Mouse (Mus musculus) intestine, embryonic 16.5 days (tissue): ENCODE data around the gene Klhl10. TPM values are rescaled to one million over a fixed set of nuclear protein-coding genes. Genes with fewer than 3 reads are reported as not detected.
A peak's percentile ranks its signal among the peaks of the same experiment; 100 is the strongest.

Source experiments
- ATAC-seq: fragments of 200-750 bp; cut with Nextera tagmentation; 2 replicates; pipeline ENCODE4 v1.8.0; 2017; ENCODE audit warnings: moderate TSS enrichment, moderate library complexity
- H3K27ac ChIP-seq: fragments of 300-500 bp; sonication (generic); 2 replicates; pipeline ENCODE4 v1.5.1; 2014; ENCODE audit warnings: mild to moderate bottlenecking, low read length
- H3K27me3 ChIP-seq: fragments of 300-500 bp; sonication (generic); replicated peaks from 2 replicates; pipeline ENCODE4 v1.6.1; 2014; ENCODE audit warnings: low read length, control low read depth, mixed read lengths; ENCODE audit not compliant: control insufficient read depth, insufficient read depth
- H3K36me3 ChIP-seq: fragments of 300-500 bp; sonication (generic); 2 replicates; pipeline ENCODE4 v1.6.1; 2014; ENCODE audit warnings: low read length, control low read depth; ENCODE audit not compliant: control insufficient read depth, insufficient read depth
- H3K4me1 ChIP-seq: fragments of 300-500 bp; sonication (generic); 2 replicates; pipeline ENCODE4 v1.6.1; 2014; ENCODE audit warnings: low read length, control low read depth, mixed read lengths; ENCODE audit not compliant: control insufficient read depth, insufficient read depth
- H3K4me2 ChIP-seq: fragments of 300-500 bp; sonication (generic); 2 replicates; pipeline ENCODE4 v1.6.1; 2014; ENCODE audit warnings: low read depth, low read length, control low read depth
- H3K4me3 ChIP-seq: fragments of 300-500 bp; sonication (generic); 2 replicates; pipeline ENCODE4 v1.5.1; 2014; ENCODE audit warnings: mild to moderate bottlenecking, low read length
- H3K9ac ChIP-seq: fragments of 300-500 bp; sonication (generic); 2 replicates; pipeline ENCODE4 v1.6.1; 2014; ENCODE audit warnings: low read depth, low read length
- H3K9me3 ChIP-seq: fragments of 300-500 bp; sonication (generic); 2 replicates; pipeline ENCODE4 v1.6.1; 2016; ENCODE audit warnings: low read length, control low read depth; ENCODE audit not compliant: control insufficient read depth
- WGBS: fragments of 180-500 bp; shearing (Covaris S2); extraction: QIAGEN DNeasy Blood & Tissue Kit; methylation state at CpG from one replicate; pipeline ENCODE4 v1.1.7; 2014; 5-methylcytosine and 5-hydroxymethylcytosine counted together
- polyA plus RNA-seq: library from polyadenylated mRNA; unstranded; fragments of >200 nt; fragmentation: Nextera tagmentation; extraction: Ambion mirVana; gene quantifications from 2 replicates; pipeline ENCODE4 v1.2.1, GENCODE M21; 2015

The Klhl10 gene
- polyA plus RNA-seq, 1 experiment from 2014 or later = 0.39 TPM

DNA sequence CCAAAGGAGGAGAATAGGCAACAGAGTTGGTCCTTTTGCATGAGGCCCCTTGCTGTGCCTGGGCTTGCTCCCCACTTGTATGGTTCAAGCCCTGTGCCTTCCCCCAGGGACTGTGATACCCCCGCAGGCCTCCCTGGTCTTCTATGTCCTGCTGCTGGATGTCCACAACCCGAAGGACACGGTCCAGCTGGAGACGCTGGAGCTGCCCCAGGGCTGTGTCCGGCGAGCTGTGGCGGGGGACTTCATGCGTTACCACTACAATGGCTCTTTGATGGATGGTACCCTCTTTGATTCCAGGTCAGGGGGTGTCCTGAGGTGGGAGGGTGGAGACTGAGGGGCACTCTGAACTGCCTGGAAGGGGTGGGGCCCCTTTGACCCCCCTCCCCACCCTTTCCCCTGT, 20.2 kb upstream of the Klhl10 start:
- Histone ChIP-seq H3K27me3 (no peaks in the 10 kb centered on the region), H3K36me3 (no peaks in the 10 kb centered on the region), H3K9ac (no peak overlapping the region), H3K9me3 (no peaks in the 10 kb centered on the region), H3K4me1 (no peaks in the 10 kb centered on the region), H3K27ac (no peak overlapping the region), H3K4me3 (no peak overlapping the region), H3K4me2 (no peak overlapping the region)
- no peak for ATAC-seq
- 84% methylated on average over 8 of the region's 8 CpGs for WGBS

DNA sequence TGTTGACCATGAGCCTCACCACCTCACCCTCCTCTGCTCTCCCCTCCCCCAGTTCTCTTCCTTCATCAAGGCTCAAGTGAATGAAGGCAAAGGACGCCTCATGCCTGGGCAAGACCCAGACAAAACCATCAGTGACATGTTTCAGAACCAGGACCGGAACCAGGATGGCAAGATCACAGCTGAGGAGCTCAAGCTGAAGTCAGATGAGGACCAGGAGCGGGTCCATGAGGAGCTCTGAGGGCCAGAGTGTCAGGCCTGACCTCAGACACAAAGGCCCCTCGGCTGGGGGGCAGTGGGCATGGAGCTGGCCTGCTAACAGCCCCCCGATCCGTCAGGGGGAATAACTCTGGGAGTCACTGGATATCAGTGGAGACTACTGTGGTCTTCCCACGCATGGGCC, 17.9 kb upstream of the Klhl10 start:
- Histone ChIP-seq H3K27me3 (no peaks in the 10 kb centered on the region), H3K4me2 (no peak overlapping the region), H3K4me3 (no peak overlapping the region), H3K27ac (no peak overlapping the region), H3K9me3 (no peaks in the 10 kb centered on the region), H3K9ac (no peak overlapping the region), H3K4me1 (no peaks in the 10 kb centered on the region; the same call in 1 of the 2 replicates), H3K36me3 (no peaks in the 10 kb centered on the region)
- no peak for ATAC-seq
- 85% methylated on average over 7 of the region's 7 CpGs for whole genome bisulfite sequencing

DNA sequence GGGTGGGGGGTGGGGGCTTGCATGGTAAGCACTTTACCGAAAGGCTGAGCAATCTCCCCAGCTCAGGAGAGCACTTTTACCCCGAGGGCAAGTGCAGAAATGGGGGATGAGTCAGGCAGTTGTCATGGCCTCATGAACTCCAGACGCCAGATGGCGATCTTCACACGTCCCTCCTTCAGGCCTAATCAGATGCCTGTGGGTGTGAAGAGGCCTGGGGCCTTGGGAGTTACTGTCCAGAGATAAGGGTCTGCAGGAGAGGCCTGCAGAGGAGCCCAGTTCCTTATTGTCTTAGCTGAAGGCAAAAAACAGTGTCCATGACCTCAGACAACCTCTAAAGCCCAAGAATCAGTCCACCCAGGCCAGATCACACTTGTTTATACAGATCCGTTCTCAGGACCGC, 15.9 kb upstream of the Klhl10 start:
- no peaks in the 10 kb centered on the region; the same call in 1 of the 2 replicates for H3K4me1 ChIP-seq
- H3K9ac ChIP-seq = 0 out of 2 replicates have a peak overlapping the region, but pooled peaks have one; percentile 9

DNA sequence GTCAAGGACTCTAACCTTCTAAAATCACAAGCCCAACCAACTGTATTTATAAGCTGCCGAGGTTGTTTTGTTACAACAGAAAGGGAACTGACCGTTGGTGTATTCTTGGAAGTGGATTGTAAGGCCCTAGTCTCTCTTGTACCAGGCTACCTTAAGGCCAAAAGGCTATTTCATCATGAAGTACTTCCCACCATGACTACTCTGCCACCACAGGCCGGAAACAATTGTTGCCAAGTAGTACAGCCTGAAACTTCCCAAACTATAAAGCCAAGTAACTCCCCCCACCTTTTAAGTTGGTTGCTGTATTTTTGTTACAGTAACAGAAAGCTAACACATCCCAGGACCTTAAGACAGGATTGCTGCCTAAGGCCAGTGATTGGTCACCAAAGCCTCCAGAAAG, 14.9 kb upstream of the Klhl10 start:
- no peak for ATAC-seq
- Histone ChIP-seq H3K9ac (0 out of 2 replicates have a peak overlapping the region, but pooled peaks have one; percentile 9), H3K4me1 (no peaks in the 10 kb centered on the region; the same call in 1 of the 2 replicates), H3K9me3 (no peaks in the 10 kb centered on the region), H3K4me2 (no peak overlapping the region), H3K36me3 (no peaks in the 10 kb centered on the region), H3K4me3 (no peak overlapping the region), H3K27ac (no peak overlapping the region), H3K27me3 (no peaks in the 10 kb centered on the region)
- WGBS = 80% methylated on average over 3 of the region's 3 CpGs

More for the DNA sequence above, 15.9 kb upstream of the Klhl10 start:
- whole genome bisulfite sequencing = 22% methylated on average over 7 of the region's 7 CpGs
- Histone ChIP-seq H3K4me2 (no peak overlapping the region), H3K9me3 (no peaks in the 10 kb centered on the region), H3K4me3 (no peak overlapping the region), H3K27me3 (no peaks in the 10 kb centered on the region), H3K27ac (no peak overlapping the region), H3K36me3 (no peaks in the 10 kb centered on the region)
- ATAC-seq = peak; percentile 81

DNA sequence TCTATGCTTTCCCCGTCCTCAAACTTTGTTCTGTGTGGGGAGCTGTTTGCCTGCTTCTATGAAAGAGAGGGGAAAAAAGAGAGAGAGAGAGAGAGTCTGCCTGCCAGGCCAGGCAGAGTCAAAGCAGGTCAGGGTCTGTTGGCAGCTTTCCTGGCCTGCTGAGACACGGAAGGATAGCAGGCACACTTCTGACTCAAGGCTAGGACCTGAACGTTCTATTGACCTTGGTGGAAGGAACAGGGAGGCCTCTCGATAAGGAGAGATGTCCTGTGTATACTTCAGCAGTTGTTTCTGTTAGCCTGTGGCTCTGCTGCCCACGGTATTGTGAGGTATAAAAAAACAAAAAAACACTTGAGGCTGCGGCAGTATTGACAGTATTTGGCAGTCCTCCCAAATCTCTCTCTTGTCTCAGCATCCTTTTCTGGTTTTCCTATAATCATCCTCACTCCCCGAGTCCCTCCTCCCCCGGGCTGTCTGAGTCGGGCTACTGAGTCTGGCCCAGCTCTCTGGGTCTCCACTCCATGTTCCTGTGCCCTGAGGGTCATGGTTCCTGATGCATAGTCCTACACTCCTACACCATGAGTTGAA, 13.0 kb upstream of the Klhl10 start:
- Histone ChIP-seq H3K27ac (no peak overlapping the region), H3K4me3 (no peak overlapping the region), H3K9ac (no peak overlapping the region), H3K9me3 (no peaks in the 10 kb centered on the region), H3K4me2 (no peak overlapping the region), H3K36me3 (no peaks in the 10 kb centered on the region), H3K4me1 (no peaks in the 10 kb centered on the region; the same call in 1 of the 2 replicates), H3K27me3 (no peaks in the 10 kb centered on the region)
- 46% methylated on average over 9 of the region's 9 CpGs for WGBS
- no peak for ATAC-seq

DNA sequence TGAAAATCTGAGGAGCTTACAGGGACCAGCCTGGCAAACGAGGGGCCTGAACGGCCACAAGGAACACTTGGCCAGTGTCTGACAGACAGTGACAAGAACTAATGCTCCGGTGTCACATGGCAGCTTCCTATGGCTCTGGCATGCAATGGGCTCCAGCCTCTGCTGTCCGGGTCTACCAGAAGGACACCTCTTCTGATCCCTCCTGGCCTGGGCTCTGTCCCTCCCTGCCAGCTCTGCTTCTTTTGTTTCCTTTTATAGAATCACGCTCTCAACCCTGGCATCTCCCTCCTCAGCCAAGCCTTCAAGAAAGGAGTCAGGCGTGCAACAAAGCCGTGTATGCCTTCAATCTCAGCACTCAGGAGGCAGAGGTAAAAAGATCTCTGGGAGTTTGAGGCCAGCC, 11.7 kb upstream of the Klhl10 start:
- no peak overlapping the region for H3K9ac ChIP-seq
- H3K4me3 ChIP-seq = no peak overlapping the region
- H3K9me3 ChIP-seq = no peaks in the 10 kb centered on the region
- H3K27ac ChIP-seq = no peak overlapping the region
- peaks cover under 1% of the 10 kb centered on the region; the same call in 1 of the 2 replicates for H3K36me3 ChIP-seq
- H3K4me1 ChIP-seq = no peaks in the 10 kb centered on the region; the same call in 1 of the 2 replicates
- no peak for ATAC-seq
- no peaks in the 10 kb centered on the region for H3K27me3 ChIP-seq
- H3K4me2 ChIP-seq = no peak overlapping the region
- 87% methylated on average over 7 of the region's 7 CpGs for WGBS

DNA sequence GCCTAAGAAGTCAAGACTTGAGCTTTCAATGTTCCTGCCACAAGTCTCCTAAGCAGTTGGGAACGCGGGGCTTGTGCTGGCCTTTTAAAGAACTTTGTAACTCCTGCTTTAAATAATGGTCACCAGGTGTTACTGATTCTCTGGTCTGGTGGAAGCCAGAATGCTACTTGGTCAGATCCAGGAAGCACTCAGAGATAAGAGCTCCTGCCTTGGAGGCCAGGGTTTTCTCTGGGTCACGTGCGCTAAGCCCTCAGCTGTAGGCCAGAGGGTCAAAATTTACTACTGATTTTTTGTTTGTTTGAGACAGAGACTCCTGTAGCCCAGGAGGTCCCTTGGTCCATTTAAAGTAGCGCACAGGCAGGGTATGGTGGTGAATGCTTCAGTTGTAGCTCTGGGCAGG, 9.7 kb upstream of the Klhl10 start:
- Histone ChIP-seq H3K36me3 (peaks cover 6% of the 10 kb centered on the region), H3K27me3 (no peaks in the 10 kb centered on the region), H3K27ac (no peak overlapping the region), H3K4me3 (no peak overlapping the region), H3K9ac (no peak overlapping the region), H3K4me2 (no peak overlapping the region), H3K9me3 (no peaks in the 10 kb centered on the region), H3K4me1 (no peaks in the 10 kb centered on the region; the same call in 1 of the 2 replicates)
- WGBS = 93% methylated on average over 5 of the region's 5 CpGs
- ATAC-seq = no peak

DNA sequence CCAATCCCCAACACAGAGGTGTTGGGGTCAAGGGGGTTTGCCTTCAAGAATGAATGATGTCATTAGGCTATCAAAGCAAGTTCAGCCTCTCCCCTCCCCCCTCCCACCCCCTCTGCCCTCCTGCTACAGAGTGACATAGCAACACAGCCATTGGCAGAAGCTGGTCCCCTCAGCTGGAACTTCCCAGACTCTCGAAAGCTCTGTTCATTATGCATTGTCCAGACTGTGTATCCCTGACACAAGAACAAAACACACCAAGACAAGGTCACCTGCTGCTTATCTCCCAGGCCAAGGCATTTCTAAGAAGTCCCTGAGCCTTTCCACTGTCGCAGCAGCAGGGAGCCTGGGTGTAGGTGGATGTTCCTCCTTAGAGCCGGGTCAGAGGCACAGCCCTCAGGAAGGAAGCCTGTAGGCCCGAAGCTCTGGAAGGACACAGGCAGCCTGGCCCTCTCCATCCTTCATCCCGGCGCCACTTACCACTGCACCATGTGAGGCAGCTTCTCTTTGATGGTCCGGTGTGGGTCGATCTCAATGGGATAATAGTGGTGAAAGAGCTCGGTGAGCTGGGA, 6.0 kb upstream of the Klhl10 start:
- no peak for ATAC-seq
- Histone ChIP-seq H3K27ac (no peak overlapping the region), H3K9ac (no peak overlapping the region), H3K4me3 (no peak overlapping the region), H3K27me3 (no peaks in the 10 kb centered on the region), H3K36me3 (peaks cover 6% of the 10 kb centered on the region), H3K4me1 (peaks cover 5% of the 10 kb centered on the region; the same call in 1 of the 2 replicates), H3K9me3 (no peaks in the 10 kb centered on the region), H3K4me2 (no peak overlapping the region)
- WGBS = 80% methylated on average over 9 of the region's 9 CpGs

DNA sequence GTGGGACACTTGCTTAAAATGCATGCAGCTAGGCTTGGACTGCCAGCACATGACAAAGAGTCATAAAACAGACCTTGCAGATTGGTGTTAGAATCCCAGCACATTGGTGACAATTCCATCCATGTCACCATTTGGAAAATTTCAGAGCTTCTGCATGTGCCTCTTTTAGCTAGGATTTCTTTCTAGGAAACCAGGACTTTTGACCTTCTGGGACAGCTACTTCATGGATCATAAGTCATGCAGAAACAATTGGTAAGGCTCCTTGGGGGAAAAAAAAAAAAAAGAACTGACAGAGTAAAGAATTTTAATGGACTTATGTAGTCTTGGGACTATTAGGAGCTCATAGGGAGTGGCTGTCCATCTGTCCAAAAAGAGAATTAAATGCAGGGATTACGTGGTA, 3.8 kb upstream of the Klhl10 start:
- H3K4me2 ChIP-seq = no peak overlapping the region
- no peak overlapping the region for H3K27ac ChIP-seq
- no peak for ATAC-seq
- peaks cover 6% of the 10 kb centered on the region for H3K36me3 ChIP-seq
- H3K4me1 ChIP-seq = peaks cover 11% of the 10 kb centered on the region
- H3K9ac ChIP-seq = no peak overlapping the region
- no peaks in the 10 kb centered on the region for H3K9me3 ChIP-seq
- WGBS = 90% methylated on average over 1 of the region's 1 CpGs
- no peak overlapping the region for H3K4me3 ChIP-seq
- H3K27me3 ChIP-seq = no peaks in the 10 kb centered on the region
